Mouse (Mus musculus): ENCODE data around the gene Cx3cr1. TPM values are rescaled to one million over a fixed set of nuclear protein-coding genes. Genes with fewer than 3 reads are reported as not detected.
A peak's percentile ranks its signal among the peaks of the same experiment; 100 is the strongest.
"Not testable (repeated sequence)": the region's sequence is repeated elsewhere in the genome, so short reads cannot be mapped to it uniquely, and the experiment has no call there.

Cx3cr1 gene
- polyA plus RNA-seq, 1 experiment from 2014 or later, result 9.0 TPM

DNA sequence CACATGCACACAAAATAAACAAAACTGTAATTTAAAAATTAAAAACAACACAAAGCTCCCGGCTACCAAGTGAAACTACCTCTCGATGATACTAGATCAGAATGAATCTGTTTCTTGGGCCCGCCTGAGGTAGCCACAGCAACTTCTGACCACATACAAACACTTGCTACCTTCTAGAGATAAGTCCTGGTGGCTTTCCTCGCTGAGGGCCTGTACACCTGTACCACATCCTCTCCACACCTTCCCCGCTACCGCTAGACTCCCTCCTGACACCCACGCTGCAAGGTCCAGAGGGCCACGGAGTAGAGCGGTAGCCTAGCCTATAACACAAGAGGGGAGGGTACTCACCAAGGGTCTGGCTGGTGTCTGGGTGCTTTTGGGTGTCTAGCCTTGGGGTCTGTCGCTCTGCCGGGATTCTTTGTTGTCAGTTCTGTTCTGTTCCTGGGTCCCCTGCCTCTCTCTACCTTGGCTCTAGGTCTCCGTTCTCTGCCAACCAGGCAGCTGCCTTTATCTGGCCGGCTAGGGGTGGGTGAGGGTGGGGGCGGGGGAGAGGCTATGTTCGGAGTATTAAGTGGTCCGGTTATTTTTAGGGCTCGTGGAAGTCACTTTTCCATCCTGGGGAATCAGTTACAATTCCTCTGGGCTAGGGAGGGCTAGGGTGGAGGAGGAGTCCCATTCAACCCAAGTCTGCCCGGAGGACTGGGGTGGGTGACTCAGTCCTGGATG lies 46.4 kb downstream of the Cx3cr1 start, which contains the start of gene Xirp1:
Gene Xirp1, minus strand, starts transcription at position 513 of the 726 bp plus-strand sequence.
- WGBS, result 90% methylated on average over 18 of the region's 18 CpGs
- ATAC-seq (ENCODE audit: low FRiP score), result no peak

DNA sequence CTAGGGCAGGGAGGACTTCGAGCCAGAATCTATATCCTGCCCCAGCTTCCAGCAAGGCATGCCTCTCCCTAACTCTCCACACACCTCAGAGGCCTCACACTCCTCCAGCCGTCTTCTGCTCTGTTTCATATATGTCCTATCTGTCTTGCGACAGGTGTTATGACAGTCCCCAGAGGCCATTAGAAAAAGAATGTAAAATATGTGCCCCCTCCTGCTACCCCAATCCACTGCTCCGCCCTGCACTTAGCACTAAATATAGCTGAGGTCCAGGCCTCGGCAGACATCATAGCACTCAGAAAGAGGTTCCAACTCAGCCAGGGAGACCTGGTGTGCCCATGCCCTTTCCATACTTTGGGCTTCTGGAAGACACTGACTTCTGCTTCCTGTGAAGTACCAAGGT lies 48.5 kb downstream of the Cx3cr1 start:
- no peak overlapping the region for H3K4me2 ChIP-seq (replicated peaks)
- no peaks in the 10 kb centered on the region for H3K36me3 ChIP-seq (replicated peaks; ENCODE audit: control insufficient read depth, insufficient read depth)
- no peak overlapping the region for H3K27ac ChIP-seq
- DNase-seq (ENCODE audit: low spot score) (no peak), ATAC-seq (ENCODE audit: low FRiP score) (no peak)
- no peaks in the 10 kb centered on the region for H3K27me3 ChIP-seq (ENCODE audit: control insufficient read depth, insufficient read depth, low read length)
- H3K9me3 ChIP-seq (ENCODE audit: control insufficient read depth, low read length), result no peaks in the 10 kb centered on the region
- H3K4me1 ChIP-seq (replicated peaks; ENCODE audit: control insufficient read depth, insufficient read depth, low read length), result no peaks in the 10 kb centered on the region
- H3K4me3 ChIP-seq (replicated peaks; ENCODE audit: low read length), result no peak overlapping the region
- no peak overlapping the region for H3K9ac ChIP-seq
- WGBS, result 81% methylated on average over 5 of the region's 5 CpGs

More for the DNA sequence above, 46.4 kb downstream of the Cx3cr1 start, which contains the start of gene Xirp1:
- H3K9ac ChIP-seq, result no peak within 1 kb of the TSS
- no peak within 1 kb of the TSS for H3K4me2 ChIP-seq (replicated peaks)
- no peak within 1 kb of the TSS for H3K4me3 ChIP-seq (replicated peaks; ENCODE audit: low read length)
- no peak for DNase-seq (ENCODE audit: low spot score)
- H3K4me1 ChIP-seq (replicated peaks; ENCODE audit: control insufficient read depth, insufficient read depth, low read length), result no peaks in the 10 kb centered on the region
- no peaks in the 10 kb centered on the region for H3K9me3 ChIP-seq (ENCODE audit: control insufficient read depth, low read length)
- H3K27me3 ChIP-seq (ENCODE audit: control insufficient read depth, insufficient read depth, low read length), result no peaks in the 10 kb centered on the region
- H3K36me3 ChIP-seq (replicated peaks; ENCODE audit: control insufficient read depth, insufficient read depth), result no peaks in the 10 kb centered on the region
- H3K27ac ChIP-seq, result no peak within 1 kb of the TSS

- Histone ChIP-seq H3K9ac (no peak overlapping the region), H3K4me1 (replicated peaks; ENCODE audit: control insufficient read depth, insufficient read depth, low read length) (no peaks in the 10 kb centered on the region), H3K27me3 (ENCODE audit: control insufficient read depth, insufficient read depth, low read length) (no peaks in the 10 kb centered on the region), H3K27ac (no peak overlapping the region), H3K36me3 (replicated peaks; ENCODE audit: control insufficient read depth, insufficient read depth) (no peaks in the 10 kb centered on the region), H3K4me2 (replicated peaks) (no peak overlapping the region), H3K9me3 (ENCODE audit: control insufficient read depth, low read length) (no peaks in the 10 kb centered on the region), H3K4me3 (replicated peaks; ENCODE audit: low read length) (no peak overlapping the region)
- peak; percentile 85 for DNase-seq (ENCODE audit: low spot score)
- 44% methylated on average over 7 of the region's 7 CpGs for WGBS
- no peak for ATAC-seq (ENCODE audit: low FRiP score)
Measured at GRCm38 (mm10) chr9:120020285-120020890, 49.3 kb downstream of the Cx3cr1 start.

DNA sequence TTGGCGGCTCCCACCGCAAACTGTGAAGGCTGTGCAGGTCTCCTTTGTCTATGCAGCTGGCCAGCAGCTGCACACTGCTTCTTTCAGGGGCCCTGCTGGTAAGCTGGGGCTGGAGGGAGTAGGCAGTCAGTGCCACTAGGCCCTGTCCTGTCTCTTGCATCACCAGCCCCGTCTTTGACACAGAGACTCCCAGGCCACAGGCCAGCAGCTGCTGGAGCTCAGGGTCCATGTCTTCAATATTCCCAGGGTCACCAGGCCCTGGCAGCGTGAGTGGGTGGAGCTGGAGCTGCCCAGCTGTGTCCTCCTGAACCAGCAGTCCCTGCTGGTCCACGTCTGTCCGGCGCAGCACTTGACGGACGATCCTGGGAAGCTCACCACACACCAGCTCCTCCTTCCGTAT lies 52.7 kb downstream of the Cx3cr1 start:
- Histone ChIP-seq H3K27me3 (ENCODE audit: control insufficient read depth, insufficient read depth, low read length) (no peaks in the 10 kb centered on the region), H3K4me2 (replicated peaks) (no peak overlapping the region), H3K4me1 (replicated peaks; ENCODE audit: control insufficient read depth, insufficient read depth, low read length) (no peaks in the 10 kb centered on the region), H3K27ac (no peak overlapping the region), H3K9me3 (ENCODE audit: control insufficient read depth, low read length) (no peaks in the 10 kb centered on the region), H3K9ac (no peak overlapping the region), H3K36me3 (replicated peaks; ENCODE audit: control insufficient read depth, insufficient read depth) (no peaks in the 10 kb centered on the region), H3K4me3 (replicated peaks; ENCODE audit: low read length) (no peak overlapping the region)
- no peak for ATAC-seq (ENCODE audit: low FRiP score)
- 64% methylated on average over 10 of the region's 10 CpGs for WGBS
- DNase-seq (ENCODE audit: low spot score), result no peak

DNA sequence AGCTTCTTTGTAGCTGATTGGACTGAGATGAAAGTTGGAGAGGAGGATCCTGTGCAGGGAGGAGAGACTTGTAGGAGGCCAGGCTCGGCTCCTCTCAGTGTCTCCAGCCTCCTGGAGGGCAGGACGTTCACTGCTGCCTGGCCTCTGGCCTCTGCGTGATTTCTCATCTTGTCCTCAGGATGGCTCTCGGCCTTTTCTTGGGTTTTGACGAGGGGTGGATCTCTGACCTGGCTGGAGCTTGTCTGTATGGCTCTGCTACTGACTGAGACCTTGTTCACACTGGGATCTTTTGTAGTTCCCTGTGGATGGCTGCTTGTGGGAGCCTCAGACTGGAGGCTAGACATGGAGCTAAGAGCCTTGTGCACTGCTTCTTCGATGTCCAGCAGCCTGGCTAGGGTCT lies 54.9 kb downstream of the Cx3cr1 start:
- Histone ChIP-seq H3K27ac (no peak overlapping the region), H3K4me2 (replicated peaks) (no peak overlapping the region), H3K9ac (no peak overlapping the region), H3K9me3 (ENCODE audit: control insufficient read depth, low read length) (no peaks in the 10 kb centered on the region), H3K27me3 (ENCODE audit: control insufficient read depth, insufficient read depth, low read length) (no peaks in the 10 kb centered on the region), H3K4me3 (replicated peaks; ENCODE audit: low read length) (no peak overlapping the region), H3K4me1 (replicated peaks; ENCODE audit: control insufficient read depth, insufficient read depth, low read length) (0 out of 2 replicates have a peak, but pooled peaks cover 3% of the 10 kb centered on the region), H3K36me3 (replicated peaks; ENCODE audit: control insufficient read depth, insufficient read depth) (no peaks in the 10 kb centered on the region)
- ATAC-seq (ENCODE audit: low FRiP score) (no peak), DNase-seq (ENCODE audit: low spot score) (no peak)
- WGBS, result 60% methylated on average over 6 of the region's 6 CpGs

- Histone ChIP-seq H3K27ac (no peak overlapping the region), H3K27me3 (ENCODE audit: control insufficient read depth, insufficient read depth, low read length) (no peaks in the 10 kb centered on the region), H3K4me2 (replicated peaks) (no peak overlapping the region), H3K4me3 (replicated peaks; ENCODE audit: low read length) (no peak overlapping the region), H3K9me3 (ENCODE audit: control insufficient read depth, low read length) (no peaks in the 10 kb centered on the region), H3K4me1 (replicated peaks; ENCODE audit: control insufficient read depth, insufficient read depth, low read length) (0 out of 2 replicates have a peak, but pooled peaks cover 3% of the 10 kb centered on the region), H3K9ac (no peak overlapping the region), H3K36me3 (replicated peaks; ENCODE audit: control insufficient read depth, insufficient read depth) (no peaks in the 10 kb centered on the region)
- DNase-seq (ENCODE audit: low spot score), result no peak
- 72% methylated on average over 11 of the region's 11 CpGs for WGBS
- no peak for ATAC-seq (ENCODE audit: low FRiP score)
Measured at GRCm38 (mm10) chr9:120013251-120013820, 56.3 kb downstream of the Cx3cr1 start.

- Histone ChIP-seq H3K4me2 (replicated peaks) (no peak overlapping the region), H3K4me3 (replicated peaks; ENCODE audit: low read length) (no peak overlapping the region), H3K9ac (no peak overlapping the region), H3K9me3 (ENCODE audit: control insufficient read depth, low read length) (no peaks in the 10 kb centered on the region), H3K27me3 (ENCODE audit: control insufficient read depth, insufficient read depth, low read length) (no peaks in the 10 kb centered on the region), H3K4me1 (replicated peaks; ENCODE audit: control insufficient read depth, insufficient read depth, low read length) (0 out of 2 replicates have a peak, but pooled peaks cover 3% of the 10 kb centered on the region), H3K36me3 (replicated peaks; ENCODE audit: control insufficient read depth, insufficient read depth) (no peaks in the 10 kb centered on the region), H3K27ac (no peak overlapping the region)
- 84% methylated on average over 5 of the region's 5 CpGs for WGBS
- ATAC-seq (ENCODE audit: low FRiP score) (no peak), DNase-seq (ENCODE audit: low spot score) (no peak)
Measured at GRCm38 (mm10) chr9:120012781-120013180, 56.9 kb downstream of the Cx3cr1 start.

DNA sequence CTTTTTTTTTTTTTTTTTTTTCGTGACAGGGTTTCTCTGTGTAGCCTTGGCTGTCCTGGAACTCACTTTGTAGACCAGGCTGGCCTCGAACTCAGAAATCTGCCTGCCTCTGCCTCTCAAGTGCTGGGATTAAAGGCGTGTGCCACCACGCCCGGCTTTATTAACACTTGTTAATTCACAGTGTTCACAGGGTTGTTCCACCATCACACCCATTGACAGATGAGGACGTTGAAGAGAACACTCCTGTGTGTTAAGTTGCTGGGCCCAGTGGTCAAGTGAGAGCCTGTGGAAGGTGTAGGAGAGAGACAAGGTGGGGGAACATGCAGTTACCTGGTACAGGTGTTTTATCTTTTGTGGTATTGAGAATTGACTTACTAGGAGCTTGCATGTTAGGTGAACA lies 57.5 kb downstream of the Cx3cr1 start:
- not testable (repeated sequence) for H3K4me2 ChIP-seq (replicated peaks); H3K27me3 ChIP-seq (ENCODE audit: control insufficient read depth, insufficient read depth, low read length); H3K9me3 ChIP-seq (ENCODE audit: control insufficient read depth, low read length); H3K4me3 ChIP-seq (replicated peaks; ENCODE audit: low read length); H3K36me3 ChIP-seq (replicated peaks; ENCODE audit: control insufficient read depth, insufficient read depth); ATAC-seq (ENCODE audit: low FRiP score); H3K9ac ChIP-seq; H3K4me1 ChIP-seq (replicated peaks; ENCODE audit: control insufficient read depth, insufficient read depth, low read length); DNase-seq (ENCODE audit: low spot score)
- peak overlapping the region; percentile 77; the same call in 1 of the 2 replicates for H3K27ac ChIP-seq
- WGBS, result 89% methylated on average over 6 of the region's 6 CpGs

DNA sequence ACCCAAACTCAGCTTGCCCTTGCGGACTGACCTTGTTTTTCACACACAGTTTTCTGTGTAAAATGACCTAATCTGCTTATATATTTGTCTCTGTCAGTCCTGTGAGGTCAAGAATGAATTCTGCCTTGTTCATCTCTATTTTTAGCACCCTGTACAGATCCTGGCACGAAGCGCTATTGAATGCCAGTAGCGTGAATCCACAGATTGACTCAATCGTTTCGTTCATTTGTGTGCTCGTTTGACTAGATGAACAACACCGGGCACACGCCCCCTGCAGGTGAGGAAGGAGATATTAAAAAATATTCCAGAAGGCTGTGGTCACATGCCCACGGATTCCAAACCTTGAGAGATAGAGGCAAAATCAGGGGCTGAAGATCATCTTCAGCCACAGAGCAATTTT lies 58.1 kb downstream of the Cx3cr1 start:
- Histone ChIP-seq H3K4me3 (replicated peaks; ENCODE audit: low read length) (peak overlapping the region; percentile 39), H3K27me3 (ENCODE audit: control insufficient read depth, insufficient read depth, low read length) (no peaks in the 10 kb centered on the region), H3K9me3 (ENCODE audit: control insufficient read depth, low read length) (no peaks in the 10 kb centered on the region), H3K27ac (peak overlapping the region; percentile 77), H3K4me1 (replicated peaks; ENCODE audit: control insufficient read depth, insufficient read depth, low read length) (0 out of 2 replicates have a peak, but pooled peaks cover 3% of the 10 kb centered on the region), H3K9ac (peak overlapping the region; percentile 45), H3K36me3 (replicated peaks; ENCODE audit: control insufficient read depth, insufficient read depth) (no peaks in the 10 kb centered on the region), H3K4me2 (replicated peaks) (peak overlapping the region; percentile 70)
- ATAC-seq (ENCODE audit: low FRiP score) (peak; percentile 68), DNase-seq (ENCODE audit: low spot score) (peak; percentile 85)
- WGBS, result 1% methylated on average over 10 of the region's 10 CpGs
